13 mouse cellular contexts compared by ENCODE assay signal in genomic region chr11:117846640-117847039, GRCm38 (mm10). TPM values are rescaled to one million over a fixed set of nuclear protein-coding genes. Genes with fewer than 3 reads are reported as not detected.
DNase-seq lines count a peak whose midpoint lies in the region; ATAC-seq lines count a peak whose summit lies in the region.
"Had no signal": no experiment of that assay in that cellular context is flagged by ENCODE, and none has a peak within 500 bp of the region (broad histone marks: within the 10 kb centered on the region; RNA-seq: fewer than 3 reads in every experiment).

No protein-coding gene starts in this region.

- no peaks in the 10 kb centered on the region for H3K9me3 ChIP-seq in liver, embryonic 11.5 days (ENCODE audit: control insufficient read depth, low read length)
- H3K9me3 ChIP-seq: forebrain, embryonic 15.5 days; heart, embryonic 13.5 days; lung, embryonic 15.5 days had no signal

- H3K27me3 ChIP-seq in liver, embryonic 11.5 days (replicated peaks; ENCODE audit: control insufficient read depth, insufficient read depth, low read length) = no peaks in the 10 kb centered on the region
- H3K27me3 ChIP-seq: forebrain, embryonic 15.5 days; heart, embryonic 13.5 days; lung, embryonic 15.5 days had no signal

- no peak overlapping the region for H3K4me3 ChIP-seq in liver, embryonic 11.5 days (ENCODE audit: low read depth, low read length)
- H3K4me3 ChIP-seq: forebrain, embryonic 15.5 days; heart, embryonic 13.5 days; lung, embryonic 15.5 days had no signal

- peak; percentile 29; the same call in 1 of the 2 replicates for ATAC-seq in erythroblast, adult 5-6 weeks (replicated peaks; ENCODE audit: low FRiP score, poor library complexity, severe bottlenecking)
- no peak for ATAC-seq in liver, embryonic 11.5 days (replicated peaks; ENCODE audit: low FRiP score)
- ATAC-seq: forebrain, embryonic 15.5 days had no signal

- DNase-seq in embryo, embryonic 11 days = peak; percentile 44
- DNase-seq in embryo, embryonic 10.5 days (ENCODE audit: low spot score) = no peak
- DNase-seq in 3T3-L1 (ENCODE audit: low read depth, low spot score) = peak; percentile 78
- no peak for DNase-seq in liver, embryonic 11.5 days (ENCODE audit: low spot score)
- DNase-seq in urinary bladder, postnatal 25 days (ENCODE audit: low spot score) = no peak
- no peak for DNase-seq in adrenal gland, adult 2 months
- DNase-seq in adrenal gland, postnatal 10 days = no peak

- no peak overlapping the region for H3K4me2 ChIP-seq in liver, embryonic 11.5 days
- H3K4me2 ChIP-seq: forebrain, embryonic 15.5 days; heart, embryonic 13.5 days; lung, embryonic 15.5 days had no signal

- peaks cover 23% of the 10 kb centered on the region for H3K4me1 ChIP-seq in liver, embryonic 11.5 days (replicated peaks; ENCODE audit: control insufficient read depth, insufficient read depth, low read length)

- peaks cover 1% of the 10 kb centered on the region; the same call in 1 of the 2 replicates for H3K36me3 ChIP-seq in liver, embryonic 11.5 days (ENCODE audit: control insufficient read depth, insufficient read depth, low read length)
- H3K36me3 ChIP-seq: forebrain, embryonic 15.5 days had no signal

- 49% methylated on average over 5 of the region's 5 CpGs for WGBS in liver, embryonic 11.5 days

- peak overlapping the region; percentile 49; the same call in 1 of the 2 replicates for H3K27ac ChIP-seq in liver, embryonic 11.5 days (ENCODE audit: low read depth, low read length)
- H3K27ac ChIP-seq: forebrain, embryonic 15.5 days; heart, embryonic 13.5 days; lung, embryonic 15.5 days had no signal

- no peak overlapping the region for H3K9ac ChIP-seq in liver, embryonic 11.5 days (ENCODE audit: low read depth, low read length)
- H3K9ac ChIP-seq: forebrain, embryonic 15.5 days; heart, embryonic 13.5 days had no signal

RNA-seq across cellular contexts. Expression of gene Birc5, which starts 2.4 kb away (rescaled TPM):
- total RNA-seq in erythroblast, adult 5-6 weeks (2015; ENCODE audit: low replicate concordance) = 83.4 and 115 TPM in 2 replicates
- total RNA-seq in erythroblast, adult 5-6 weeks (2017; ENCODE audit: low replicate concordance) = 178 and 180 TPM in 2 replicates
- 430 and 440 TPM in 2 replicates for polyA plus RNA-seq in liver, embryonic 11.5 days (2014; fragmentation: Nextera tagmentation; extraction: Ambion mirVana)
- total RNA-seq in adrenal gland, adult 2 months (2021) = 1 to 10 TPM; 1.1 to 2.8 TPM
- polyA plus RNA-seq in adrenal gland, adult 2 months (2012; rRNA removed) = 2.1 and 2.6 TPM in 2 replicates
- 10 to 100 TPM; 23.3 to 28.0 TPM for total RNA-seq in adrenal gland, postnatal 10 days (2021)

RNA-seq across cellular contexts. Expression of gene Tmem235, which starts 13.9 kb away (rescaled TPM):
- not detected in 2 replicates for total RNA-seq in erythroblast, adult 5-6 weeks (2015; ENCODE audit: low replicate concordance)
- not detected in 2 replicates for total RNA-seq in erythroblast, adult 5-6 weeks (2017; ENCODE audit: low replicate concordance)
- polyA plus RNA-seq in liver, embryonic 11.5 days (2014; fragmentation: Nextera tagmentation; extraction: Ambion mirVana) = not detected in 2 replicates
- total RNA-seq in adrenal gland, adult 2 months (2021) = not detected
- polyA plus RNA-seq in adrenal gland, adult 2 months (2012; rRNA removed) = not detected in 2 replicates
- not detected for total RNA-seq in adrenal gland, postnatal 10 days (2021)
- total RNA-seq: common myeloid progenitor, adult 5-6 weeks had no signal
- polyA plus RNA-seq: forebrain, embryonic 15.5 days; heart, embryonic 13.5 days; lung, embryonic 15.5 days; neural tube, embryonic 11.5 days had no signal

RNA-seq across cellular contexts. Expression of gene Tk1, which starts 20.7 kb away (rescaled TPM):
- total RNA-seq in erythroblast, adult 5-6 weeks (2015; ENCODE audit: low replicate concordance) = 89.2 and 89.4 TPM in 2 replicates
- total RNA-seq in erythroblast, adult 5-6 weeks (2017; ENCODE audit: low replicate concordance) = 157 and 212 TPM in 2 replicates
- 185 and 192 TPM in 2 replicates for polyA plus RNA-seq in liver, embryonic 11.5 days (2014; fragmentation: Nextera tagmentation; extraction: Ambion mirVana)
- total RNA-seq in adrenal gland, adult 2 months (2021) = 1 to 10 TPM; 2.2 to 3.1 TPM
- 8.6 and 10.2 TPM in 2 replicates for polyA plus RNA-seq in adrenal gland, adult 2 months (2012; rRNA removed)
- total RNA-seq in adrenal gland, postnatal 10 days (2021) = 10 to 100 TPM; 39.7 to 47.3 TPM

RNA-seq across cellular contexts. Expression of gene Afmid, which starts 20.9 kb away (rescaled TPM):
- total RNA-seq in erythroblast, adult 5-6 weeks (2015; ENCODE audit: low replicate concordance) = 37.0 and 47.3 TPM in 2 replicates
- total RNA-seq in erythroblast, adult 5-6 weeks (2017; ENCODE audit: low replicate concordance) = 67.8 and 81.4 TPM in 2 replicates
- 8.4 and 11.1 TPM in 2 replicates for polyA plus RNA-seq in liver, embryonic 11.5 days (2014; fragmentation: Nextera tagmentation; extraction: Ambion mirVana)
- 1 to 10 TPM; 5.5 to 6.8 TPM for total RNA-seq in adrenal gland, adult 2 months (2021)
- polyA plus RNA-seq in adrenal gland, adult 2 months (2012; rRNA removed) = 9.3 and 9.6 TPM in 2 replicates
- 10 to 100 TPM; 14.1 to 17.7 TPM for total RNA-seq in adrenal gland, postnatal 10 days (2021)

RNA-seq across cellular contexts. Expression of gene Tha1, which starts 26.6 kb away (rescaled TPM):
- total RNA-seq in erythroblast, adult 5-6 weeks (2015; ENCODE audit: low replicate concordance) = not detected in 2 replicates
- 1.6 TPM in 1 of 2 replicates, not detected in the other for total RNA-seq in erythroblast, adult 5-6 weeks (2017; ENCODE audit: low replicate concordance)
- 1.5 and 1.7 TPM in 2 replicates for polyA plus RNA-seq in liver, embryonic 11.5 days (2014; fragmentation: Nextera tagmentation; extraction: Ambion mirVana)
- total RNA-seq in adrenal gland, adult 2 months (2021) = 1 to 10 TPM; 8.4 to 9.5 TPM
- 40.3 and 49.3 TPM in 2 replicates for polyA plus RNA-seq in adrenal gland, adult 2 months (2012; rRNA removed)
- 10 to 100 TPM in 1 of 2 experiments, 1 to 10 TPM in 1; 9.5 to 17.3 TPM for total RNA-seq in adrenal gland, postnatal 10 days (2021)

Comparison
In these comparisons a context has a peak if more than half of its experiments do, and no peak if none do; other contexts are left out.
1. DNase-seq: peak in embryo, embryonic 11 days (single experiment) and 3T3-L1 (single experiment); none in embryo, embryonic 10.5 days (single experiment), liver, embryonic 11.5 days (single experiment), urinary bladder, postnatal 25 days (single experiment), adrenal gland, adult 2 months (single experiment) and adrenal gland, postnatal 10 days (single experiment).
2. RNA of gene Birc5, which starts 2.4 kb away (total RNA-seq): 83.4 to 180 TPM in erythroblast, adult 5-6 weeks and 23.3 to 28.0 TPM in adrenal gland, postnatal 10 days; 1.1 to 2.8 TPM in adrenal gland, adult 2 months; every median in the first group is over 4 times any median in the second.
3. RNA of gene Tk1, which starts 20.7 kb away (total RNA-seq): 89.2 to 212 TPM in erythroblast, adult 5-6 weeks and 39.7 to 47.3 TPM in adrenal gland, postnatal 10 days; 2.2 to 3.1 TPM in adrenal gland, adult 2 months; every median in the first group is over 4 times any median in the second.